Mouse (Mus musculus): ENCODE measurements around the gene Mest.

Gene Mest

DNA sequence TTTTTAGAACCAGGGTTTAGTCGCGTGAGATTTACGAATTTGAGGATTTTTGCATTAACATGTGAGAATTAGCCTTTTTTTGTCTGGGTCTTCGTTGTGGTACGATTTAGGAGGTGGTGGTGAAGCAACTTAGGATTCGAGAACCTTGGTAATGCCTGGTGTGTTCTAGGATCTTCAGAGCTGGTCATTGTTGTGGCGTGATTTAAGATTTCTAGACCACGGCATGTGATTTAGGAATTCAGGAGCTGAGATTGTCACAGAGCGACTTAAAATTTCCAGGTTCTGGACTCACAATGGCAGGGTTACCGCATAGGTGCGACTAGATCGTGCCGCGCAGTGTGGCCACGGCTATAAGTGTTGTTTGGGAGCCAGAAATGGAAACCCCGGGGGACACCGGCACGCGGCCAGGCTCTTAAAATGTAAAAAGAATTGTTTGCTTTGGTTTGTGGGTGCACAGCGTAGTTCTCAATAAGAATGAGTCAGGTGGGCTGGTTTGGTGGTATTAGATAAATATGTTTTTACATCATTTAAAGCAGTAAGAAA is 15.2 kb downstream of the Mest start:
- DNase-seq (ENCODE audit: low read depth, low spot score) = no peak

DNA sequence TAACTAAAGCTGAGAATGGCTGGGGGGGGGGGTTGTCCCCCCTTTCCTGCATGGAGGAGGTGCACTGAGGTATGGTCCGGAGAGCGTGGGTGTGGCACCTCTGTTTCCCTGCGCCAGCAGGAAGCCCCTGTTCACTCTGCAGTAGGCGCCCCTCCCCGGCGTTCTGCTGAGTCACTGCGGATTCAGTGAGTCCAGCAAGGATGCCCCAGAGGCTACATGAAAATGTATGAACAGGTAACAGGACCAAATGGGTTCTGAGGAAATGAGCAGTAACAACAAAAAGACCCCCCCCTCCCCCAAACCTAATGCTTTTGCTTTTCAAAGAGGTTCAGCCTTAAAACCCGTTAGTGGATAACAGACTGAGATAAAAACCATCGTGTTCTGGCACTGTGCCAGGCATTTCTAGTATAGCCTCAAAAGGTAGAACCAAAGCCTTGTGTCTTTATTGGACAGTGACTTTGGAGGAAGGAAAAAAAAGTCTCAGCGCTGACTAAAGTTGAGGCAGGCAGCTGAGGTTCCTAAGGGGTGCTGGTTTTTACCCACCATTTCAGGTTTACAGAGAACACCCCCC is 15.9 kb downstream of the Mest start:
- no peak for DNase-seq (ENCODE audit: low read depth, low spot score)

DNA sequence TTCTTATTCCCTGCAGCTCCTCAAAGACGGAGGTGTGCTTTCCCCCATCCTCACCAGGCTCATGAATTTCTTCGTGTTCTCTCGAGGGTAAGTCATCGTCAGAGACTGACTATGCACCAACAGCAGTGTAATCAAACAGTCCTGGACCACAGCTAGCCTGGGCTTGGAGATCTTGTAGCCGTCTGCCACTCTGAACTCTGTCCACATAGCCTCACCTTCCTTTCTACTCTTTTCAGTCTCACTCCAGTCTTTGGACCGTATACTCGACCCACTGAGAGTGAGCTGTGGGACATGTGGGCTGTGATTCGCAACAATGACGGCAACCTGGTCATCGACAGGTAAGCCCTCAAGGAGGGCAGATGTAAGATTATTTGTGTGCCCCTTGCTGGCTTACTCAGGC is 21.5 kb downstream of the Mest start:
- DNase-seq (ENCODE audit: low read depth, low spot score) = no peak

DNA sequence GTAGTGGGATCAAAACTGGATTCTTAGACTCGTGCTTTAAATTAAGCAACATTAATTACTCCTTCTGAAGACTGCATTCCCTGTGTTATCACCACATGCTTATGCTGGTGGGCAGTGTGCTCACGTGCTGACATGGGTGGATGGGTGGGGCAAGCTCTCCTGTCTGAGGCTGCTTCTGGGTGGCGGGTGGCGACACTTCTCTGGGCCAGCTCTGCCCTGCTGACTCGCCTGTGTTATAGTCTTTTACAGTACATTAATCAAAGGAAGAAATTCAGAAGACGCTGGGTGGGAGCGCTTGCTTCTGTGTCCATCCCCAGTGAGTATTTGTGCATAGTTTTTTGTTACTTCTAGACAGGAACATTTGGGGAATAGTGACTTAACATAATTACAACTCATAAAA is 22.2 kb downstream of the Mest start:
- no peak for DNase-seq (ENCODE audit: low read depth, low spot score)

DNA sequence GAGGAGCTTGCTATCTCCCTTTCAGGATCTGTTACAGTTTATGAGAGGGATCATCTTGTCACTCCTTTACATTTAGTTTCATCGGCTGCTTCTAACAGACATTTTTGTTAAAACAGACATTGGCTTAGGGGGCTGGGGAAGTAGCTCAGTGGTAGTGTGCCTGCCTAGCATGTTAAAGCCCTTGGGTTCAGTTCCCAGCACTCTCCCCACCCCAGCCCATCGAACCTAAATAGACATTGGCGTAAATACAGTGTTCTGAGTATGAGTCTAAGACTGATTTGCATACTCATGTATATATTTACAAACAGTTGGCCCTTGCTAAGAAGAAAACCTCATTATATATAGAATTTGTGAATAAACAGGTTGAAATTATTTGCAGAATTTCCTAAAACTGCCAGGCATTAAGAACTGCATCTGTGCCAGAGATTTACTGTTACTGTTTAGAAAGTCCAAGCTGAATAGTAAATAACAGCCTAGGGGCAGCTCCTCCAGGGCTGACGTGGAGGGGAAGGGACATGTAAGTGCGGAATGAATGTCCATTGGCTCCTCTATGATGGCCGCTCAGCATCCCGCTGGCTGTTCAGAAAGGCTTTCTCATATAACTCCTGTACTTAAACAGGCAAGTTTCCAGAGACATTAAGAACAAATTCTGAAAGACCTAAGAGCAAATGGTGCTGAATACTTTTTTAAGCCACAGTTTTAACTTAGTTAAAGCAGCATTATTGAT is 24.4 kb downstream of the Mest start:
- DNase-seq (ENCODE audit: low read depth, low spot score) = no peak

DNA sequence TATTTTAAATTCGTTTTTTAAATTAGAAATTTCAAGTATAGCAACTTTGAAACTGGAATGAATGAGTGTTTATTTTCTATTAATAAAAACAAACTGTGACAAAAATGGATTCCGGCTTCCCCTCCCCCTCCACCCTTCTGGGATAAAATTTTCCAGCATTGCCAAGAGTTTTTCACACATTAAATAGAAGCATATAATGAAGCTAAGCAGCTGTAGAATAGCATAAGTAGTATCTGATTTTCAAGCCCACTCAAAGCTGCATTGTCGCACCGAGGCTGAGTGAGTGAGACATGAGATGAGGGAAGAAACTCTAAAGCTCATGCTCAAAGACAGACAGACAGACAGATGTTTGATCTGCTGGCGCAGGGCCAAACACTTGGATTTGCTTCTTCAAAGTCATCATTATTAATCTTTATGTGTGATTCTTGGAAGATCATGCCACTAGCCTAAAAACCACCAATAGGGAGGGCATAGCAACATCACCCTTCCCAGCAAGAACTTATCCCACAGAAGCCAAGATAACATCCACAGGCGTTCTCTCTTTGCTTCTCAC is 25.1 kb downstream of the Mest start:
- DNase-seq (ENCODE audit: low read depth, low spot score) = no peak

DNA sequence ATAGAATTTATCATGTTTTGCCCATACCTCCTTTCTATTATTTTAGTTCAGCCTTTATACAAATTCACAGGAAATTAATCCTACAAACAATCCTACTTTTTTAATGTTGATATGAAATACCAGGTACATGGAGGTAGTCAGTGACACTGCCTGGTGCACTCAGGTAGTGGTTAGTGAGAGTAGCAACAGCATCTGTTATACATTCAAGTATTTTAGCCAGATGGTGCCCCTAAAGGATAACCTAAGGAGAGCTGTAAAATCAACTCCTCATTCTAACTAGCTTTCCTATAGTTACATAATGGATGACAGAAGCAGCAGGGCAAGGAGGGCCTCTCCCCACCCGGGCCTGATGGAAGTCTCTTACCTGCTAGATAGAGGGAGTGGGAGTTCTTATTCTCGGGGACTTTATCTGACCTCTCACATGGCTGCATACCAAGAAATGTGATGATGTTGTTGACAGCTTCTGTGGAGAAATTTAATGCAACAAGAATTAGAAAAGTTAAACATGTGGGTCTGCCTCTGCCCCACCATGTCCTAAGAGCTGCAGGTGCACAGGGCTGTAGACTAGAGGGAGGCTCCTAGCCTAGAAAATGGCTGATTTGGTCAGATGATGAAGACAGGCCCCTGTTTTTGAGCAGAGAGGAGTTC is 25.8 kb downstream of the Mest start:
- no peak for DNase-seq (ENCODE audit: low read depth, low spot score)

DNA sequence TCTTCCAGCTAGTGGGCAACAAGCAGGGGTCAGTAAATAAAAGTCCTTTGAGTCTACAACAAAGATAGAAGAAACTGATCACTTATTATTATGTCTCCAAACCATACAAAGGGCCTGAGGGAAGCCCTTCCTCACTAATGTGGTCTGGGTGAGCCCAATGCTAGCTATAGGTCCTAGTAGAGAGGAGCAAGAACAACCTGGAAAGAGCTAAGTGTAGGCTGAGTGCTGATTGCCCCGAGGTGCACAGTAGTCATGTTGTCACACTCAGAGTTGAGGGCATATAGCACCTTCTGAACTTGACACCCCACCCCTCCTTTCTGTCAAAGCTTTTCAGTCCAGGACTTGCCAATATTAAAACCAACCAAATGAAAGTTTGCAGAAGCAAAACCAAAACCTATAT is 26.5 kb downstream of the Mest start:
- no peak for DNase-seq (ENCODE audit: low read depth, low spot score)

DNA sequence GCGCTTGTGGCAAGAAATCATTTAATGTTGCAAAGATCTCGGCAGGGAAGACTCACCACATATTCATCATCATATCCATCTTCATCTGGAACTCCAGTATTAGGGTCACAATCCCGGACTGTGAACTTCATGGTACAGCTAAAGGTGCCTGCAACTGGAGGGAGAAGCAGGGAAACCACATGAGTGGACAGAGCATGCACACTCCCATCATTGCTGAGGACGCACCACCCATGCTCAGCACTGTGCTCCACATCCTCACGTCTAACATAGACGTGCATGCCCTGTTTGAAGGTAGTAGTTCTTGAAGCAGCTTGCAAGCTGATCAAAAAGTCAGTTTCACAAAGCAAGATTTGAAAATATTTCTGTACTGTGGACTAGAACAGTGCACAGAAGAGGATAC is 27.1 kb downstream of the Mest start:
- DNase-seq (ENCODE audit: low read depth, low spot score) = no peak

DNA sequence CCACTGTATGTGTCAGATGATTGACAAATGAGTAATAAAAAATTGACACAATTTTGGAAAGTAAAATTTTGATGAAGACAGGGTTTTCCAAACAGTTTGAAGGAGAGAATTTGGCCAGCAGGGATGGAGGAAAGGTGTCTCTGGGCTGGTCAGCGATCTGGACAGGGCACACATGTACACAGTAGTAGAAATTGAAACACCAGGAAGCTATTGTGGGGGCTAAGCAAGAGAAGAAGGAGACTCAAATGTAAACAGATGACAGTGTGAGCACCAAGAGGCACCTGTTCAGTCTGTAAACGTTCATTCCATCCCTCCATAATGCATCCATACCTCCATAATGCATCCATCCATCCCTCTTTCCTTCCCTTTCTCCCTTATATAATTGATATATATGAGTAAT is 27.9 kb downstream of the Mest start:
- no peak for DNase-seq (ENCODE audit: low read depth, low spot score)
